Mouse (Mus musculus) R1 (cell line): ENCODE measurements around the gene Trpc1.

Experiments
- DNase-seq: peaks from one replicate; pipeline ENCODE4 v3.0.0-alpha.2; 2018; ENCODE audit warnings: low read depth, low spot score

Trpc1 gene

DNA sequence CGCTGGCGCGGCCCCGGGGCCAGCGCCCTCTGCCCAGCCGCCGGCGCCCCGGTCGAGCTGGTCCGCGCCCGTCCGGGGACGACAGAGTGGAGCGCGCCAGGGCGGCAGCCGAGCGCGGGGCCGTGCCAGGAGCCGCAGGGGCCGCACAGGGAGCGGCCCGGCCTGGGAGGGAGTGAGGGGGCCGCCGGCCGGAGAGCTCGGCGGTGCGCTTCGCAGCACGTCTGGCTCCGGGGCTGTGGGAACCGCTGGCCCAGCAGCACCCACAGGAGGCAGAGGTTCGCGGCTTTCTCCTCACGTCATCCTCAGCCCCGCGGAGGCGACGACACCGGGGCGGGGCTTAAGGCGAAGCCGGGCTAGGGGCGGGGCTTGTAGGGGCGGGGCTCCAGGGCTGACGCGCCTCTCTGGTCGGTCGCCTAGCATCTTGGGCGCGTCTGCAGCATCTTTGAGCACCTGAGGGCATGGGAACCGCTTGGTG is at the start of gene Trpc1:
Trpc1 (minus strand) TSS at position 339 of the 475 bp plus-strand sequence.
- DNase-seq, result peak; percentile 85

DNA sequence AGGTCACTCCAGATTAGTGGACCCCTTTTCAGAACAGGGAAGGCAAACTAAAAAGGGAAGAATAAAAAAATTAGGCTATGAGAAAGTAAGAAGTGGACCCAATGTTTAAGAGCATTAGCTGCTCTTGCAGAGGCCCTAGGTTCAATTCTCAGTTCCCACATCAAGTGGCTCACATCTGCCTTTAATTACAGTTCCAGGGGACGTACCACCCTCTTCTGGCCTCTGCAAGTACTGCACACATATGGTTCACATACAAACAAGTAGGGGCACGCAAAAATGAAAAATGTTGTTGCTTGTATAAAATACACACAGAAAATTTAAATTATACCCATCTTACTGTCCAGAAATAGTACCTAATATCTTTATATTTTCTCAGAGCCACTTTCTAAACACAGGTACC is 46.1 kb upstream of the Trpc1 start:
- peak; percentile 67 for DNase-seq

DNA sequence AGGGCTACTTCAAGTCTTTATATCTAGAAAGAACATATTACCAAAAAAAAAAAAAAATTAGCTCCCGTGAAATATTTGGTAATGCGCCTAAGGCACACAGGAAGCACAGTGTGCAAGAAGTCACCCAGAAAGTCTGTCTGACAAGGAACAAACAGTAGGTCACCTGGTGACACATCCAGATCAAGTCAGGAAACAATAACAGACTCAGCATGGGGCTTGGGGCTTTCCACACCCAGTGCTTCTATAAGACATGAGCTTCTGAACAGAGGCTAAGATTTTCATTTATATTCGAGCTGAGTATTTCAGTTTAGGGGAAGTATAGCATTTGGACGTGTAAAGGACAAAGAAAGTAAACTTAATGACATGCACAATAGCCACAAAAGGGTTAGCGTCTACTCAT is 45.7 kb upstream of the Trpc1 start:
- no peak for DNase-seq

DNA sequence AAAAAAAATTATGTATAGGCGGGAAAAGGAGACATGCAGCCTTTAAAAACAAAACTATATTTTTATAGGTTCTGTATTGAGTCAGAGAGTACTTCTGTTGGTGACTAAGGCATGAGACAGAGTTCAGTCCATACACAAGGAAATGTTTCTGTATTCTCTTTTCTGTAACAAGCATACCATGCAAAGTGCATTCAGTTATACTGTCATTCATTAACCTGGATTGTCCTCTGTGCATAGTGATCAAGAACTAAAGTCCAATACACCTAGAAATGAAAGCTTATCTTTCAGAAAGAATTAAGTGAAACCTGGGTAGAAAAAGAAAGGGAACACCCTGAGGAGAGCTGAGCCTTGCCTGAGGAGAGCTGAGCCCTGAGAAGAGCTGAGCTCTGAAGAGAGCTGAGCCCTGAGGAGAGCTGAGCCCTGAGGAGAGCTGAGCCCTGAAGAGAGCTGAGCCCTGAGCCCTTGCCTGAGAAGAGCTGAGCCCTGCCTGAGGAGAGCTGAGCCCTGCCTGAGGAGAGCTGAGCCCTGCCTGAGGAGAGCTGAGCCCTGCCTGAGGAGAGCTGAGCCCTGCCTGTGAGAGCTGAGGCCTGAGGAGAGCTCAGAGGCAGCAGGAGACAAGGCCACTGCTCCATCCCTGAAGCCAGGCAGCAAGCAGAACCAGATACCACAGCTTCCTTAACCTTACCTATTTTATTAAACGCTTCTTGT is 45.1 kb upstream of the Trpc1 start:
- DNase-seq, result no peak

DNA sequence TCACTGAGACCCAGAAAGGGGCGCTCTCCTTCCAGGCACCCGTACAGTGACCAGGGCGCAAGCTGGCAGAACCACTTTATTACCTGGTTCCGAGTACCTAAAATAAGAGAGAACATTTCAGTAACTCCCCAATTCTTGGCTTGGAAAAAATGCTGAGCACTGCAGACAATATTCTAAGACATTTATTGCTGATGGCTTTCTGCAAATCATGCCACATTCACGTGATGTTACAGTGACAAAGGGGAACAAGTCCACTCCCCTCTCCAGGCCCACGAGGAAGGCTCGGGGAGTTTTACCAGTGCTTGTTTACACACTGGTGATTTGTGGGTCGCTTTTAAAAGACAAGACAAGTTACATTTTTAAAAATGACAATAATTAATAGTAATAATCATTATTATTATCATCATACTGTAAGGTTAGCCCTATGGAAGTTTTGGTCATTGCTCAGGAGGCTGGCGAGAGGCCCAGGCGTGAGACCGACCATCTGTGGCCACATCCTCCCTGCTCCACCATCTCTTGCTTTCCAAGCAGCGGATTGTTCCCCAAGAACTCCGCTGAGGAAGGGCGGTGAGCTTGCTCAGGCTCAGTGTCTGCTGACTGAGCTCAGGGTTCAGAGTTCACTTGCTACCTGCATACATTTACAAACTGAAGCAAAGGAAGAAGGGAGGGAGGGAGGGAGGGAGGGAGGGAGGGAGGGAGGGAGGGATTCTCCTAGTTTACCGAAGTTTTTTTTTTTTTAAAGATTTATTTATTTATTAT is 44.0 kb upstream of the Trpc1 start:
- DNase-seq, result no peak

DNA sequence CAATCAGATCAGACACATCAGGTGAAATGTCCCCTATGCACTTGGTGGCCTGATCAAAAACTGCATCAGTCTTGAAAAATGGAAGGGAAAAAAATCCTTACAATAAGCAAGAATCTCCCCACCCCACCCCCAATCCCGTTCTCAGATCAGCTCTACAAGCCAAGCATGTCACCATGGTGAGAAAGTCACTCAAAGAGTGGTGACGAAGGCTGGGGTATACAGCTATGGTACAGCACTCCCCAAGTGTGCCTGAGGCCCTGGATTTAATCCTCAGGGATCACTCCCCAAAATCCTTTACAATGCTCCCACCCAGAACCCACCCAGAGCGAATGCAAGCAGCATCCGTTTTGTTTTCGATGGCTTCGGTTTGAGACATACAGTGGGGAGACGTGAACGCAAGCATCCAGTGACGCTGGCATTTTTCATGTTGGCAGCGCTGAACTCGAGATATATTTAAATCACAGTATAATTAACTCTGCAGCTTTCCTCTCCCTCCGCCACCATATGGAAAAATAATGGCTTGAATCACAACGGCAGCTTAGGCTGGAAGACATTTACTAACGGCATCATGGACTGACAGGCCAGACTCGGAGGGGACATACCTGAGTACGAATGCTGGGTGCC is 34.8 kb upstream of the Trpc1 start:
- no peak for DNase-seq

DNA sequence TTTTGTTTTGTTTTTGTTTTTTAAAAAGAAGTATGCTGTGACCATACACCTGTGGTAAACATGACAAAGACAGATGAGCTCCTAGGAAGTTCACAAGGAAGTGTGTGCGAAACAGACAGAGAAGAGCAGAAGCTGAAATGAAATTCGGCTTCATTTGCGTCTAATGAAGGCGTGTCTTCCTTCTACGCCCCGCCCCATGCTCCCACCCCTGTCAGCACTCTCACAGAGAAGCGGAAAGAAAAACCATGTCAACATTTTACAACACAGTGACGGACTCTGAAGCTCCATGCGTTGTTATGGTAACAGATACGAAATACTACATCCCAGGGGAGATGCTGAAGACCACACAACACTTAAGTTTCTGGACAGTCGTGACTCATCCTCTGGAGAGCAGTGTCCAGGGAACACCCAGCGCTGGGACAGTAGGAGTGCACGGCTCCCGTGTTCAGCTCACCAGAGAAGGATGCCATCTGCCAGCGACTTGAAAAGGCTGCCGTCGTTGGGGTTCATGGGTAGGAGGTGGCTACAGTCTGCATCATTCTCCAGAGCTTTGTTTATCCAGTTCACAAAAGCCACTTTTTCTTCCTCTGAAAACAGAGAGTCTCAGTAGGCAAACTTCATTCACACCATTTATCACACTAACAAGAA is 33.6 kb upstream of the Trpc1 start:
- peak; percentile 44 for DNase-seq

DNA sequence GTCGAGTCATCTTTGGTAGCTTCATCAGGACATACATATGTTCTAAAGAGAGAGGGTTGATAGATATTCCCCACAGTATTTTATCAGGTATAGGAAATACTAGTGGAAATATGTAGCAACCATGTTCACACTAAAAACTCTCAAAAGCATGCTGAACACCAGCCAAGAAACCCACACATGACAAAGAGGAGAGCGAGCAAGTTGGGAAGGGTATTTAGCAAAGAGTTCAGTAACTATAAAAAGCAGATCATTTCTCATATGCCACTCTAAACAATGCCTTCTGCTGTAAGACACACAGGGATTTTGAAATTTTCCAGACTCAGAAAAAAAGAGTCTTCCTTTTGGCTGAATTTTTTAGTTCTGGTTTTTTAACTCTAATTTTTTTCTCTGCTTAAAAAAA is 21.5 kb upstream of the Trpc1 start:
- no peak for DNase-seq

DNA sequence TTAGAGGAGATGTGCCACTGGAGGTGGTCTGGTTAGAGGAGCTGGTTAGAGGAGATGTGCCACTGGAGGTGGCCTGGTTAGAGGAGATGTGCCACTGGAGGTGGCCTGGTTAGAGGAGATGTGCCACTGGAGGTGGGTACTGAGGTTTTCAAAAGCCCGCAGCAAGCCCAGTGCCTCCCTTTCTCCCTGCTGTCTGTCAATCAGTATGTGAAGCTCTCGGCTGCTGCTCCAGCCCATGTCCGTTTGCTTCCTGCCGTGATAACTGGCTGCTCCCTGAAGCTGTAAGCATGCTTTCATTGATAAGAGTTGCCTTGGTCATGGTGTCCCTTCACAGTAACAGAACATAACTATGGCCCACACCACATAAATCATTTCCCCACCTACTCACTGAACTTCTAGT is 13.0 kb upstream of the Trpc1 start:
- DNase-seq, result no peak

DNA sequence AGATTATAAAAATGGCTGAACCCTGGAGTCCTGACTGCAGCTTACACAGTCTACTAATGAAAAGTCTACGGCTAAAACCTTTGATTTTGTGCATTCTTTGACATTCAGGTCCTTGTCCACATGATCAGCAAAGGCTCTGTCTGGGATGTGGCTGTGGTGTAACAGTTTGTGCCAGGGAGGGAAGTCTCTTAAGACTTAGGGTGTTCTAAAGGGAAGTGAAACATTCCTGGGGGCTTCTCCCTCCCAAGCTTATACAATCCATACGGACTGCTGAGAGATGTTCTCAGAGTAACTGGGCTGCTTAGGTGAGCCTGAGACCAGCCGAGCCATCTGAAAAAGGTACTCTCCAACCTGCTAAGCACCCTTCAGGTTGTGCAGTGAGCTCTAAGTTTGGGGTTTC is 12.1 kb upstream of the Trpc1 start:
- no peak for DNase-seq

DNA sequence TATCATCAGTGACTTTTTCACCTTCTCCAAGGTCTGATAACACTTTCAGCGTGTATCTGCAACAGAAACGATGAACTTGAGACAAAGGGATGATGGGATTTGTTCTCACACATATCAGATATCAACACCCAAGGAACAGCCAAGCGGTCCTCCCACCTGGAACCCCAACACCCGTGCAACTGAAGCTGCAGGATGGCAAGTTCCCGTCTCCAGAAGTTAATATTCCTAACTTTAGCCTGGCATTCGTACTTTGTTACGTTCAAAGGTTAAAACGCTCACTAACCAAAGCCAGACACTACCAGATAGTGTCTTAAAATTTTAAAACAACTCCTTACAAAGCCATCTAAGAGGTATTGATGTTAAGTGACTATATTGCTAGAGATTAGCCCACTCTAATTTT is 11.2 kb upstream of the Trpc1 start:
- no peak for DNase-seq

DNA sequence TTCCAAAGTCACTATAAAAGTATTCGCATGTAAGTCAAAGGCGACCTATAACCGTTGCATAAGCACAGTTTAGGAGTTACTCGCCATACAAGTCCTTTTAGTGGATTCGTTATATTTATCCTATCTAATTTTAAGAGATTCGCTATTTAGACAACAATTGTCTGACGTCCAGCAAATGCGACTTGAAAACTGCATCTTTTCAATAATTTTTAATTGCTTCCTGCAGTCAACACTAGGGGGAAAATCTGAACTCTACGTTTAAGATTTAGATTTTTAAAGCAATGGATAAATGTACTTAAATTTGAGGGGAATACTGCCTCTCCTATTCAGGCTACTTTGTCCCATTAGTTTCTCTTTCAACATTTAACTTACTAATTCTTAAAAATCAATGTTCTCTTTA is 571 bp upstream of the Trpc1 start:
- DNase-seq, result peak; percentile 13

DNA sequence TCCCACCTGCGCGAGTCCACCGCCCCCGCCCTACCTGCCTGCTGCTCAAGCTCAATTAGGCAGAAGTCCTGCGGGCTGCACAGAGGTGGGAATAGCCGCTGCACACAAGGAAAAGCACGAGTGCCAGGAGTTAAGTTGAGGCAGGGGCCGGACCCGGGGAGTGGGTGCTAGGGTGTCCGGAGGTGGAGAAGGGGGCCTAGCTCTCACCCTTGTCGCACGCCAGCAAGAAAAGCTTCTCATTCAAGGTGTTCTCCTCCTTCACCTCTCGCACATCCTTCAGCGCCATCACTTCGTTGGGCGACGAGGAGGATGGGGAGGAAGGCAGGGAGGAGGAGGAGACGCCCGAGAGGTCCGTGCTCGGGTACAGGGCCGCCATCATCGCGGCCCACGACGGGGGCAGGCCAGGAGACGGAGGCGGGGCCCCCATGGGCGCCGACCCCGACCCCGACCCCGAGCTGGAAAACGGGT is 680 bp downstream of the Trpc1 start:
- peak; percentile 59 for DNase-seq

DNA sequence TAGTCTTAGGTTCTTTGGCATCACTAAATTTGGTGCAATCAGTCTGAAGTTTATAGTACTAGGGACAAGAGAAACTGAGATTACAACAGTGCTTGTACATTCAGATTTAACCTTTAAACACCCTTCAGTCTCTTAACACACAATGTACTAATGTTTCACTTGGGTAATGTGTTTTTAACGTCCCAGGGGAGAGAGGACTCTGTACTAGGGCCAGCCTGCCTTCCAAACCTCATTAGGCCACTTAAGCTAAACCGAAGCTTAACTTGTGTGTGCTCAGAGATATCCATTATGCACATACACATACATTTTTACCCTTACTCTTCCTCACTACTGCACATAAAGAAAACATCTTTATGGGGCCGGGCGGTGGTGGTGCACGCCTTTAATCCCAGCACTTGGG is 2.9 kb downstream of the Trpc1 start:
- no peak for DNase-seq

DNA sequence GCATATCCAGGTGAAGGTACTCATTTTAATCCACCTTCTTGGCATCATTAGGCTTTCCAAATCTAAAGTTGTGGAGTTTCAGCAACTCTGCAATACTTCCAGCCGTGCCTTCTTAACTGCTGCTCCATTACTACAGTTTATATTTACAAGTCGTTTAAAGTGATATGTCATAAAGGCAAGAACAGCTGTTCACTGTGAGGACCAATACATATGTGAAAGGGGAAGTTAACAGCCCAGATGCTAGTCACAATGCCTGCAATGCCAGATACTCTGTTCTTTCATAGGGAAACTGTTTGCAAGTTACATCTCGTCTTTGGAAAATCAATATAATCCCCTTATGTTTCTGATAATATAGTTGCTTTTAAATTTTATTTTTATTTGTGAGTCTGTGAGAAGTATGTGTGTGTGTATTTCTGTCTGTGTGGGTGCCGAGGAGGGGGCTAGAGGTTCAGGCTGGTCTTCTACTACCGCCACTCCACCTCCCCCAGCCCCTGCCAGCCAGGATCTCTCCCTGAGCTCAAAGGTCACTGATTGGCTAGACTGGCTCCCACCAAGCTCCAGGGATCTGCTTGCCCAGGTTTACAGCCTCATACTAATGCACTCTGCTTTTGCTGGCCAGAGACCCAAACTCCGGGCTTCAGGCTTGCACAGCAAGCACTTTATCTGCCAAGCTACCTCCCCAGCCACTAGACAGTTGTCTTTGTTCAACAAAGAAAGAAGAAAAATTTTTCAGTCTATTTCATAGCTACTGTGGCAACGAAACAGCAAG is 5.1 kb downstream of the Trpc1 start:
- DNase-seq, result no peak

DNA sequence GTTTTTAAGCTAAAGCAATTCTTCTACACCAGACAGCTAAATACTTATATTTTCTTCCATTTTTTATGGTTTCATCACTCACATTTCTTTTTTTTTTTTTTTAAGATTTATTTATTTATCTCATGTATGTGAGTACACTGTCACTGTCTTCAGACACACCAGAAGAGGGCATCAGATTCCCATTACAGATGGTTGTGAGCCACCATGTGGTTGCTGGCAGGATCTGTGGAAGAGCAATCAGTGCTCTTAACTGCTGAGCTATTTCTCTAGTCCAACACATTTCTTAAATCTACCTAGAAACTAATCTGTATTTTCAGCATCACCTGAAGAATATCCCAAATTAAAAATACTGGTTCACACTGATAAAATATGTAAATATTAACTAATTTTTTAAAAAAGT is 13.9 kb downstream of the Trpc1 start:
- DNase-seq, result no peak

DNA sequence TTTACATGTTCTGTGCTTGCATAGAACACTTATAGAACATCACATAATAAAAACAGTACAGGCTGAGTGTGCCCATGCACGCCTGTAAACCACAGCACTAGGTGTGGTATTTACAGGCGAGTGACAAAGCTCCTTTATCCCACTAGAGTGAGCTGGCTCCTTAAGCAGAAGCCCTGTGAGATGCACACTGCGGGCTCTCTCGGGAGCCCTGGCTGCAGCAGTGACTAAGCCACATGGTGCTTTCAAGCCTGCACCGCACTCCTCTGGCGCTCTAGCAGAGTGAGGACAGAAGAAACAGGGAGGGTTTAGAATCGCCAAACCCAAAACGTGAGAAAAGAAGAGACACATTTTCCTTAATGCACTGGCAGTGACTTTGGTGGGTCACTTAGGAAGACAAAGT is 37.6 kb downstream of the Trpc1 start:
- DNase-seq, result no peak

DNA sequence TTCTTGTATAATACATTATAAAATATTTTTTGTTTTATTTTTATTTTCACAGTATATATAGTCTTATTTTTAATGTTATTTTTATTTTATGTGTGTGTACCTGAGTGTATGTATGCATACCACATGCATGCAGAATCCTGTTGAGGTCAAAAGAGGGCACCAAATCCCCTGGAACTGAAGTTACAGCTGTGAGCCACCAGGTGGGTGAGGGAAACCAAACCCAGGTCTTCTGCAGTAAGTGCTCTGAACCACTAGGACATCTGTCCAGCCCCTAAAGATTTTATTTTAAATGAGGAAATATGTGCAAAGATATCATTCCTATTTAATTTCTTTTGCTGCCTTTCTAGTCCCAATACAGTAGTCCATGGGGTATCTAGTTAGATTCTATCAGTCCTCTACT is 41.2 kb downstream of the Trpc1 start:
- DNase-seq, result peak; percentile 85

DNA sequence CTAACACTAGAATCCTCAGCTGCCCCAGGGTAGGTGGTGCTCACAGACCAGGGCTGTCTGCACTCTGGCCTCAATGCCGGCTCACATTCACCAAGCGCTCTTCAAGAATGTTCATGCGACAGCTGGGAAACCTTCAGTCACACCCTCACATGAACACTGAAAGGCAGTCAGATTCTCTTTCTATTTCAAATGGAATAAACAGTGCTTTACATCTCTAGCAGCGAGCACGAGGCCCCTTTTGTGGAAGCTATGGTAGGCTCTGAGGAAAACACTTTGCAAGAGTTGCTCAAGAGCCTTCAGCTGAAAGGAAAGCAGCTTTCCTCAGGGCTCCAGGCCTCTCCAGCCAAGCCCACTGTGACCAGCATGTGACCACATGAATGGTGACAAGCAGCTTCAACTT is 44.8 kb downstream of the Trpc1 start:
- no peak for DNase-seq

DNA sequence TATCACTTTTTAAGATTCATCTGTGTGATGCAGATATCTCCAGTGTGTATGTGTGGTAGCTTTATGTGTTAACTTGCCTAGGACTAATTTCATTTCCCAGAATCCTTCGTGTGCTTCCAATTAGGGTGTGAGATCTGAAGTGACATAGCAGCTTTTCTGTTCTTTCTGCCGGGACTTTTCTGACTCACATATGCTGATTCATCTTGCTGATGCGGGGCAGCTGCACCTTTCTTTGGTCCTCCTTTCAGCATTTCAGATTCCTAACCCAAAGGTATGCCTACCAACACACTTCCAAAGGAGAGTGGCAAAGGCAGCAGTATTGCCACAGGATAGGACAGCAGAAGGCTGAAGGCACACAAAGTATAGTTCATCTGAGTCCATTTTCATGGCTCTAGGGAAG is 46.1 kb downstream of the Trpc1 start:
- DNase-seq, result no peak

DNA sequence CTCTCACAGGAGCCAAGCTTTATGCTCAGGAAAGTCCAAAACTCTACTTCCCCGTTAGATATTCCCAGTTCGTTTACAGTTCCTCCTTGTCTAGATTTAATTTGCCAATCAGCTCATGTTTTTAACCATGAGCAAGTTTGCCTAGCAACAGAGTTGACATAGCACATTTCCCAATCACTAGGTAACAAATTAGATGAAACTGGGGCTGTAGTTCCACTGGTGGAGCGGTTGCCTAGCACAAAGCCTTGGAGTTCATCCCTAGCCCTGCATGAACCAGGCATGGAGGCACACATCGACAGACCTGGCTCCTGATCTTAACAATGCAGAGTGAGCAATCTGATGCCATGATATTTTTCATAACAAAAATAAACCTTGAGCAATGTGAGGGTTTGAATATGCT is 50.9 kb downstream of the Trpc1 start:
- no peak for DNase-seq
